Mouse (Mus musculus): Measurements from ENCODE around the gene Sez6l2.

The Sez6l2 gene

DNA sequence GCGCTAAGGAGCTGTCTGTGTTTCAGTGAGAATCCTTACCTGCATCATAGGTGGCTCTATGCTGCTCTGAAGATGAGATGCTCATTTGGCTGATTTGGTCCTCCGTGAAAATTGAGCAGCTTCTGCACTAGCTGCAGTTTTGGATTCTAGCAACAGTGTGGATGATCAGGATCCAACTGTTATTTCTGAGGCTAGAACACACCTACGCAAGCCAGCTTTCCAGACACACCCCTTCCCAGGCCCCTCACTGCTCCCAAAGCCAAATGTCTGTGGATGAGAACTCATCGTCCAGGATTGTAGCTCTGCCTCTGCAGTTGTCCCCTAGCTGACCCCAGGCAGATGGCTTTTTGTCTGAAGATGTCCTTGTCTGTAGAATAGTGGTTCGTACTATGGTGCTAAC, 10.7 kb downstream of the Sez6l2 start:
- DNase-seq (ENCODE audit: low read depth, low spot score): no peak

DNA sequence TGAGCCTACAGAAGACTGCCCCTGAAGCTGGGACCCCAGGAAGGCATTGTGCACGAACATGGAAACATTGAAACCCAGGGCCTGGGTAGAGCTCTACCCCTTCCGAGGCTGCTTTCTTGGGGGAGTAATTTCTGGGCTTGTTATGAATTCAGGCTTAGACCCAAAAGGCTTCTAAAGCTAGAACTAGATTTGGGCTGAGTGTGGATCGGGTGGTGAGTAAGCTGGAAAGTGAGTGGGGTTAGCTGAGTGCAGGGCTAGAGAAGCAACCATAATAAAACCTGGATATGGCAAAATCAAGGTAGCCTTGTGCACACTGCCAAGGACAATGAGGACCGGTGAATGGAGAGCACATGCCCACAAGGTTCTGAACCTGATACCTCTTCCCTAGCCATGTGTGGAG, 11.6 kb downstream of the Sez6l2 start:
- no peak for DNase-seq (ENCODE audit: low read depth, low spot score)

DNA sequence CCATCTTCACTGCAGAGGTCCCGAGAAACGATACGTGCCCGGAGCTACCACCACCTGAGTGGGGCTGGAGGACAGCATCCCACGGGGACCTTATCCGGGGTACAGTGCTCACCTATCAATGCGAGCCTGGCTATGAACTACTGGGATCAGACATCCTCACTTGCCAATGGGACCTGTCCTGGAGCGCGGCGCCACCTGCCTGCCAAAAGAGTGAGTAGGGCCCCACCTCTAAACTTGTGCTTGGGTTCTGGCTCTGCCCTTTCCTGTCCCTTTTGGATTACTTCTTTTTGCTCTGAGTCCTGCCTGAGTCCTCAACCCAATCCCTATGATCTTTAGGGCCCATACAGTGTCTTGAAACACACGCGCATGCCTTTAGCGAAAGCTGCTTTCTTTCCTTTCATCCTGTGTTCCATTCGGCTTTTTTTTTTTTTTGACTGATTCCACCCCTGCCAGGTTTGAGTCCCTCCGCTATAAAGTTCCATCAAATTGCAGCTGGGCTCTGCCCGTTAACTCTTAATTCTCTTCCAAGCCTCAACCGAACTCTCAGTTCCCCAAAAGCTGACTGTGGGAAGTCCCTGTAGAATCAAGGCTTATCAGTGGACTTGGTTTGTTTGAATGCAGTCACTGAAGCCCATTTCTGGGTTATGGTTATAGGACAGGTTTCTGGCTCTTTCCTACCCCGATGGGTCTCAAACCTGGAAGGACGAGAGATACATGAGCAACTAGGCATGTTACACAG, 13.4 kb downstream of the Sez6l2 start:
- peak; percentile 69 for DNase-seq (ENCODE audit: low read depth, low spot score)

DNA sequence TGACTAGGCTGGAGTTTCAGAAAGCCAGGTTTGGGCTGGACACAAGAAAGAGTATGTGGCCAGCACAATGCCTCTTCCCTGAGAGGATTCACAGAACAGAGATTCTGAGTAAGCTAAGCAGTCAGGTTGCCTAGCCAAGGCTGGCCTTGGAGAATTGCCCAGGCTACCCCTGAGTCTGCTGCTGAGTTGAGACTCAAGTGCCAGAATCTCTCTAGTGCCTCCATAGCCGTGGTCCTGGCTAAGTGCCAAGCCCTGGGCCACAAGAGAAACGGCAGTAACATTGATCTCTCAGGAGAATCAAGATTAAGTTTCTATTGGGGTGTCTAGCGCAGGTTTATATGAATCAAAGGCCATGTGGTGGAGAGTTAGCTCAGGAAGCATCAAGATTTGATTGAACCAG, 15.2 kb downstream of the Sez6l2 start:
- no peak for DNase-seq (ENCODE audit: low read depth, low spot score)

DNA sequence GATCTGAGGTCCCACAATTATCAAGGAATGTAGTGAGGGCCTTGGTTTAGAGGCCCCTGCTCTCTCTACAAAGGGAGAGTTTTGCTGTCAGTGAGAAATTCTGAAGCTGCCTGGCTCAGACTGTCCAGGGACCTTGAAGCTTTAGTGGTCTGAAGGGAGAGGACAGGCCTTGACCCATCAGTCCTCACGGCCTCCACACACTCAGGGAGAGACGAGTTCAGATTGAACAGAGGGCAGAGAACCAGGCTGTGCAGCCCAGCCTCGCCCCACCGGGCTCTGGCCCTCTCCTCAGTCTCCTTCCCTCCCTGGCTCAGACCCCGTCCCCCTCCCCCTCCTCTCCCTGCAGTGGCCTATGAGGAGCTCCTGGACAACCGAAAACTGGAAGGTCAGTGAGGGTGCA, 17.0 kb downstream of the Sez6l2 start:
- no peak for DNase-seq (ENCODE audit: low read depth, low spot score)

DNA sequence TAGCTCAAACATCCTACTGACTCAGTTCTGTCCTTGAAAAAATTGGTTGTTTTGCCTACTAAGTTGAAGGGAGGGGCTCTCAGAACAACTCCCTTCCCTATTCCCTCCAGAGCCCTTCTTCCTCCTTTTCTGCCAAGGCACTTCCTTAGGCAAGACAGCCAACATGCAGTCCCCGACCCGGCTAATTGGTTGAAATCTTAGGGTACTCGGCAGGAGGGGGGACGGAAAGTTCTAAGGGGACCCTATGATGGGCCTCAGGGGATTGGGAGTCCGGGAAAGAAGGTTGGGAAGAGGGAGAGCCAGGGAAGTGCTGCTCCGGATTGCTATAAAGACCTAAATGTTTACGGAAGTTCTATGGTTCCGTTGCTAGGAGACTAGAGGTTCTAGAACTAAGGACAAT, 25.1 kb downstream of the Sez6l2 start:
- no peak for DNase-seq (ENCODE audit: low read depth, low spot score)

DNA sequence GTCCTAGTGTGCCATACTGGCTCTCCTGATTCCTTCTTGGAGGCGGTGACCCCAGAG, 25.4 kb downstream of the Sez6l2 start, which contains the start of gene Cdipt:
TSS of gene Cdipt (plus strand) at position 22 of the 57 bp plus-strand sequence.
- DNase-seq (ENCODE audit: low read depth, low spot score): no peak

DNA sequence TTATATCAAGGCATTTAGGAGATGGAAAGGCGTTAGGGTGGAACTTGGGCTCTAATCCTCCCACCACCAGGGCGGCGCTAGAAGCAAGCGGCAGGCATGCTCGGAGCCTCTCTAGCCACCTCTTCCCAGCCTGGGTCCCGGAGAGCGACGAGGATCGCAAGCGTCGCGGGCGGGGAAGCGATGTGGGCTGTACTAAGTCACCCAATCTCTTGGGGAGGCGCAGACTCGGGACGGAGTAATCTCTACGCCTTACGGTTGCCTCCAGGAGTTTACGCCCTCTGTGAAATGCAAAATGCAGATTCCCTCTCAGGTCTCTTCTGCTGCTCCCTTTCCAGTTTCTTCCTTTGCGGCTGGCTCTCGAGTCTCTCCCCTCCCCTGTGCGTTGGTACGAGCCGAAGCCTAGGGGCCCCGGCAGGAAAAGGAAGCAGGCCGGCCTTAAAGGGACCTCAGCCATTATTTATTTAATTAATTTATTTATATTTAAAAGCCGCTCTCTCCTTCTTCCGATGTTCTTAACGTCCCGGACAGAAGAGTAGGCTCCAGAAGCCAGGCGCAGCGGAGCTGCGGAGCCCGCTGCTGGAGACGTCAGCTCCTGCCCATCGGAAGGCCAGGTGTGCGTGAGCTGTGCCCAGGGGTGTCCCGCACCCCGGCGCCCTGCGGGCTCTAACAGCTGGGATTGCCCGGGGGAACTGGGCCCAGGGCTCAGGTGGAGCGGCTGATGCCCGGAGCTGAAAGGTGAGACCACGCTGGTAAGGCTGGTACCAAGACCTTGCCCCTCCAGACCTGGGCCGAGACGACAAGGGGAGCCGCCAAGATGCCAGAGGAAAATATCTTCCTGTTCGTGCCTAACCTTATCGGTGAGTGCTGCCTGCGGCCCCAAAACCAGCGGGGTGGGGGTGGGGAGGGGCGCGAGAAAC, 25.8 kb downstream of the Sez6l2 start, which contains the start of gene Cdiptos:
TSS of gene Cdiptos (minus strand) at position 149 of the 917 bp plus-strand sequence.
- DNase-seq (ENCODE audit: low read depth, low spot score): peak; percentile 99

DNA sequence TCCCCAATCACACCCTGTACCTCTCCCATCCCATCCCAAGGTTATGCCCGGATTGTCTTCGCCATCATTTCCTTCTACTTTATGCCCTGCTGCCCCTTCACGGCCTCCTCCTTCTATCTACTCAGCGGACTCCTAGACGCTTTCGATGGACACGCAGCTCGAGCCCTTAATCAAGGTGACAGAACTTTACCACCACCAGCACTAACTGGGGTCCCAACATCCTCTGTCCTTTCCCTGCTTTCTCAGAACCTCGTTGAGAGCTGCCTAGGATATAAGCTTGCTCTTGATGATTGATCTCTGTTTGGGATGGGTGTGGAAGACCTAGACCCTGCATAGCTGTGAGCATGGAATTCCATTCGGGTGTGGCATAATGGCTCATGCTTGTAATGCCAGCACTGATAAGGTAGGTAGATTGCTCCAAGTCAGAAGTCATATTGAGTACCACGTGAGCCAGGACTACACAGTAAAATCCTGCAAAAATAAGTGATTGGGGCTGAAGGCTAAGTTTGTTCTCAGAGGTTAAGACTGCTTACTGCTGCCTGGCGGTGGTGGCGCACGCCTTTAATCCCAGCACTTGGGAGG, 26.6 kb downstream of the Sez6l2 start:
- peak; percentile 36 for DNase-seq (ENCODE audit: low read depth, low spot score)

DNA sequence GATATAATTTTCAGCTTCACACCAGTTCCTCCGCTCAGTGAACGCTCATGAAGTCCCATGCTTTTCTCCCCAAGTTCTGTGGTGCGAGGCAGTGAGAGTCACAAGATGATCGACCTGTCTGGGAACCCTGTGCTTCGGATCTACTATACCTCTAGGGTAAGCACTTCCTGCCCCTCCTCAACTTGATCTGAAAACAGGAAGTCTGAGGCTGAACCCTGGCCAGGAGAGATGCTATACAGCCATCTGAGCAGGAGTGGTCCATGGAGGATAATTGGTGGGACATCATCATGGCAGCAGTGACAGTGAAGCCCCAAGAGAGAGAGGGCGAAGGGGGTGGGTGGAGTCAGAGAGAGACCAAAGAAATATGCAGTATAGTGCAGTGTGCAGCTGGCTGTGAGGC, 28.5 kb downstream of the Sez6l2 start:
- no peak for DNase-seq (ENCODE audit: low read depth, low spot score)

DNA sequence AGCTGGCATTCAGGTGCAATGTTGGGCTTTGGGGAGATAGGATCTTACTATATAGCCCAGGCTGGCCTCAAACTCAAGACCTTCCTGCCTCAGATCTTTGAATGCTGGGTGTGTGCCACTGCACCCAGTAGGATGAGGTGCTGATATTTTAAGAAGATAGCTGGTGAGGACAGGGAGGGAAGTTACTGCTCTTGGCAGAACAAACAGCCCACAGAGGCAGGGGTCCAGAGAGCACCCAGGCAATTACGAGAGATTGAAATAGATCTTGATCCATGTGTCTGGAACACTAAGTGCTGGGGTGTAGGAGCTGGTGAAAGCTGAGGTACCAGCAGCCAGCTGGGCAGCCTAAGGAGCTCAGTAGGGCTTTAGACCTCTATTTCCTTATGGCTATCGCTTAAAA, 31.2 kb downstream of the Sez6l2 start:
- no peak for DNase-seq (ENCODE audit: low read depth, low spot score)

DNA sequence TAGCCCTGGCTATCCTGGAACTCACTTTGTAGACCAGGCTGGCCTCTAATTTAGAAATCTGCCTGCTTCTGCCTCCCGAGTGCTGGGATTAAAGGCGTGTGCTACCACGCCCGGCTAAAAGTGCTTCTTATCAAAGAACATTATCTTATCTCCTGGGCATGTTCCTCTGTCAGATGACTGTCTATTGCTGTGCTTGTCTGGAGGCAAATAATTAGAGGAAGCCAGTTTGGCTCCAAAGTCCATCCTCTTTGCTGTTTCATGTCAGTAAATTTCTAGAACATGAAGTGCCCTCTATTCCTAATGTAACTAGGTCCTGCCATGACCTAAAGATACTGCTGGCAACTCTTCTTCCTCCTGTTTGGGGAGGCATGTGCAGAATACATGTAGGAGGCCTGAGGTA, 31.7 kb downstream of the Sez6l2 start:
- no peak for DNase-seq (ENCODE audit: low read depth, low spot score)

DNA sequence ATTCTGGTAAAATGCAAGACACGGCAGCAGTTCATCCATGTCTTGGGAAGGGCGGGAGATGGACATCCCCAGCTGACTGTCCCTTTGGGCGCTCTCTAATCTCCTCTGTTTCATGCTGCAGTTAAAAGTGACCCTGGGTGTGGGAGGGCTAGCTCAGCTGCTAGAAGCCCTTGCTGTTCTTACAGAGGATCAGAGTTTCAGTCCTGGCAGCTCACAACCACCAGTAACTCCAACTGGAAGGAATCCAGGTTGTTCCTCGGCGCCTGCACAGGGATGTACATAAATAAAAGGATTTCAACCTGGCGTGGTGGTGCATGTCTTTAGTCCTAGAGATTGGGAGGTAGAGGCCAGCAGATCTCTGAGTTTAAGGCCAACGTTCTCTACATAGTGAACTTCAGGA, 32.8 kb downstream of the Sez6l2 start:
- DNase-seq (ENCODE audit: low read depth, low spot score): no peak

DNA sequence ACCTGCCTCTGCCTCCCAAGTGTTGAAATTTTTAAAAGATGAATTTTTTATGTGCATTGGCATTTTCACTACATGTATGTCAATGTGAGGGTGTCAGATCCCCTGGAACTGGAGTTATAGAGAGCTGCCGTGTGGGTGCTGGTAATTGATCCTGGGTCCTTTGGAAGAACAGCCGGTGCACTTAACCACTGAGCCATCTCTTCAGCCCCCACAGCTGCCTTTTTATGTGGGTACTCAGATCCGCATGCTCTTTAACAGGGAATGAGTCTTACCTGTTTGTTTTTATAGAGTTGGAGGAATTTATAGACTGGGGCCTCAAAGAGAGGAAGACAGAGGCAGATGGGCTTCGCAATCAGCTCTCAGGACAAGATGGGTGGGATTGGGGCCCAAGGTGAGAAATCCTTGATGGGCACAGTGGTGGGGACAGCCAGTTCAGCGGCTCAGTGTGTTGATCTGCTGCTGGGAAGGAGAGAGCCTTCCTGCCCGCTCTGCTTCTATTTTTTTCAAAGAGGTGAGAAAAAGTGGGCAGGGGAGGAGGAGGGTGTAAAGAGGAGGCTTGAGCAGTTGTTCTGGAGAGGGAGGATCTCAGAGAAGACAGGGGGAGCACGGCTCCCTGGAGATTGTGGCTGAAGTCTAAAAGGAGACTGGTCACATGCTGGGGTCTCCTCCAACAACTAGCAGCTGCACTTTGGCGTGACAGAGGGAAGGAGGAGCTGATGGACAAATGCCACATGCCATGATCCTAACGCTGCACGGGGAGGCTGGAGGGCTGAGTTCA, 34.5 kb downstream of the Sez6l2 start:
- DNase-seq (ENCODE audit: low read depth, low spot score): no peak

DNA sequence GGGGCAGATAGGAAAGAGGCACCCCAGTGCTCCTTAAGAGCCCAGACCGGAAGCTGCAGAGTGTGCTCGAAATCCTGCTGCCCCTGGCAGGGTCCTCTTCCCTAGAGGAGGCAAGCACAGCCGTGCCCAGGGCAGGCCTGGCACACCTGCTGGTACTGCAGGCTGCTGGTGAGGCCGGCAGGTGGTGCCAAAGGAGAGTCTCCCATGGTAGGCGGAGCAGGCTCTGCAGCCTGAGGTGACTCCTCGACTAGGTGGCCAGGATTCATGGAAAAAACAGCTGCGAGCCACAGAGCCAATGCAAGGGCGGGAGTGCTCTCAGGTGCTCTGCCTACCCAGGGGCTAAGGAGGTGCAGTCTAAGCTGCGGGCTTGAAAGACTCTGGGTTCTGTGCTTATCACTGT, 36.0 kb downstream of the Sez6l2 start:
- DNase-seq (ENCODE audit: low read depth, low spot score): peak; percentile 46

DNA sequence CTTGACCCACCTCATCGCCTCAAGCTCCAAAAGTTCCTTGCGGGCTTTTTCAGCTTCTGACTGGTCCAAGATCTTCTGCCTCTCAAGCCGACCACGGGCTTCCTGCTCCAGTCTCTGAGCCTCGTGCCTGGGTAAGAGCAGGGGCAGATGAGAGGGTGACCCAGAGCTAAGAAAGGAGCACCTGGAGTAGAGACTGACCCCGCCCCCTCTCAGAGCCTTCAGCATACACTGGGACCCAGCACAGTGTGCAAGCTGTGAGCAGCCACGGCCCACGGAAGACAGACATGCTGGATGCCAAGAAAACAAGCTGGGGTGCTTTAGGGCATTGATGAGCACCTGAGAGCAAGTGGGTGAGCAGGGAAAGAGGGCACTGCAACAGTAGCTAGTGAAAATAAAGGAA, 38.5 kb downstream of the Sez6l2 start:
- no peak for DNase-seq (ENCODE audit: low read depth, low spot score)

DNA sequence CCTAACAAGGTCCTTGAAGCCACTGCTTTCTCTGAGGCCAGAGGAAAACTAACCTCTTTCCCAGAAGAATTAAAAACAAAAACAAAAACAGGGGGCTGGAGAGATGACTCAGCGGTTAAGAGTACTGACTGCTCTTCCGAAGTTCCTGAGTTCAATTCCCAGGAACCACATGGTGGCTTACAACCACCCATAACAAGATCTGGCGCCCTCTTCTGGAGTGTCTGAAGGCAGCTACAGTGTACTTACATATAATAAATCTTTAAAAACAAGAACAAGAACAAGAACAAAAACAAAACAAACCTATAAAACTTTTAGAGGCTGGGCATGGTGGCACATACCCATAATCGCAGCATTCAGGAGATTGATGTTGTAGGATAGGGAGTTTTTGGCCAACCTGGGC, 46.1 kb downstream of the Sez6l2 start:
- peak; percentile 50 for DNase-seq (ENCODE audit: low read depth, low spot score)

DNA sequence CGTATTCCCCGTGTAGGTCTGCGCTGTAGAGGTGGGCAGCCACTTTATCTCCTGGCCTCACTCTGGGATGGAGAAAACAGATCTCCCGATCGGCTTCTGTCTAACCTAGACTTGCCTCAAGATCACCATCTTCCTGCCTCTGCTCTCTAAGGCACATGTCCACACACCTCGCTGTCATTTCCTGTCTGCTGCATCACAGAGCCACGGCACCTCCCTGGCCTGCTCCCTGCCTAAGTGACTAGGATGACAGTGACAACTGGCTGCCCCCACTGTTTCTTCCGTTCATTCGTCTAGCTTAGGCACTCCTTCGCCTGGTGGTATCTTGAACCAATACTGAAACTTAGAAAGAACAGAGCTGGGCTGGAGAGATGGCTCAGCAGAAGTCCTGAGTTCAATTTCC, 49.2 kb downstream of the Sez6l2 start:
- DNase-seq (ENCODE audit: low read depth, low spot score): no peak

DNA sequence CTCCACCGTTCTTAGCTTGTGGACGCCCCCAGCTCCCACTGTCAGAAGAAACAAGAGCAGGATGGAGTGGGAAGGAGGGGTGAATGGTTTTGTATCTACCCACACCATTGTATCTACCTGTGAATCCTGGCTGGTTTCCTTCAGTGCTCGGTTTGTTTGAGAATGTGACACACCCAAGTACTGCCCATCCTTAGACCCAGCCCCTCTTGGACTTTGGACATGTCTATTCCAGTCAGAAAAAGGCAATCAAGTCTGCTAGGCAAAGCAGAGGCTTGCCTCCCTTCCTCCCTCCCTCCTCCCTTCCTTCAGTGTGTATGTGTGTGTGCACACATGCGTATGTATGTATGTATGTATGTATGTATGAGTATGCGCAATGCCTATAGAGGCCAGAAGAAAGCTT, 53.3 kb downstream of the Sez6l2 start:
- DNase-seq (ENCODE audit: low read depth, low spot score): peak; percentile 66

DNA sequence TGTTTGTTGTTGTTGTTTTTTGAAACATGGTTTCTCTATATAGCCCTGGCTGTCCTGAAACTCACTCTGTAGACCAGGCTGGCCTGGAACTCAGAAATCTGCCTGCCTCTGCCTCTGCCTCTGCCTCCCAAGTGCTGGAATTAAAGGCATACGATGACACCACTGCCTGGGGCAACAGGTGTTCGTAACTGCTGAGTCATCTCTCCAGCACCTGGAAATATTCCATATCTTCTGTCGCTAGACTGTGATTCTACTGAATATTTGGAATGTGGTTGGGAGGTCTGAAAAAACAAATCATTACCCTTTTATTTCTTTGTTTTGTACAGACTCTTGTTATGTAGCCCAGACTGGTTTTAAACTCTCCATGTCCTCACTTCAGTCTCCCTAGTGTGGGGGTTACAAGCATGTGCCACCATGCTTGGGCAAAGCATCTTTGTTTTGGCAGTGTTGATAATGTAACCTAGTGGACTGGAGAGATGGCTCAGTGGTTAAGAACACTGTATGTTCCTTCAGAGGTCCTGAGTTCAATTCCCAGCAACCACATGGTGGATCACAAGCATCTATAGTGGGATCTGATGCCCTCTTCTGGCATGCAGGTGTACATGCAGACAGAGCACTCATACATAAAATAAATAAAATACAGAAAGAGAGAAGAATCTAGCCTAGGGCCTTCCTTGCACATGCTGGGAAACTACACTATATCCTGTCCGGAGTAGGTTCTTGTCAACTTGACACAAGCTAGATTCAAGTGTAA, 53.9 kb downstream of the Sez6l2 start:
- DNase-seq (ENCODE audit: low read depth, low spot score): peak; percentile 43

DNA sequence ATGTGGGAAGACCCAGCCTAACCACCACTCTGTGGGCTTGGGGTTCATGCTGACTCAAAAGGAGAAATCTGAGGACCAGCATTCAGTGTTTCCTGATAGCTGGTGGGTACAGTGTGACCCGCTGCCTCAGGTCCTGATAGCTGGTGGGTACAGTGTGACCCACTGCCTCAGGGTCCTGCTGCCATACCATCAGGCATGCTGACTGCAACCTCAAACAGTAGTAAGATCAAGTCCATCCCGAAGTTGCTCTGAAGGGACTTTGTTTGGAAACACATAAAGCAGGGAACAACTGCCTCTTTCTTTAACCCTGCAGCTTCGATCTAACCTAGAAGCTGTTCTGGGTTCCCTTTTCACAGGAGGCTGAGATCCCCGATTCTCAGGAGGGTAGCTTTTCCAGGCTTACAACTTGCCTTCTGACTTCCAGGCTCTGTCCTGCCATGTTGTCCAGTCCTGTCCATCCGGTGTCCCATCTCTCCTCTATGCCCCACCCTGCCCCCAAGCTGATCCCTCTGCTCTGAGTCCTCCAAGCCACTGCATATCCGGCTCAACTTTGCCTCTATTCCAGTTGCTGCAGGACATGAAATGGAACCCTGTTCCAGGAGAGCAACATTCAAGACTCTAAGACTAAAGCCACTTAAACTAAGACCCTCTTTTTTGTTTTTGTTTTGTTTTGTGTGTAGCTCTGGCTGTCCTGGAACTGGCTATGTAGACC, 57.1 kb downstream of the Sez6l2 start:
- no peak for DNase-seq (ENCODE audit: low read depth, low spot score)
